Mouse (Mus musculus) kidney, postnatal 0 days (tissue): ENCODE results near the gene Traf3ip1. TPM values are rescaled to one million over a fixed set of nuclear protein-coding genes. Genes with fewer than 3 reads are reported as not detected.

Experiments
- ATAC-seq: fragments of 200-750 bp; cut with Nextera tagmentation; replicated peaks from 2 replicates; pipeline ENCODE4 v1.8.0; 2017; ENCODE audit warnings: low read depth, moderate number of reproducible peaks, moderate TSS enrichment, moderate library complexity; ENCODE audit not compliant: low FRiP score
- DNase-seq: peaks from one replicate; pipeline ENCODE4 v3.0.0-alpha.2; 2016; ENCODE audit warnings: low spot score
- H3K27ac ChIP-seq: fragments of 300-500 bp; sonication (generic); 2 replicates; pipeline ENCODE4 v1.5.1; 2014; ENCODE audit warnings: mild to moderate bottlenecking
- H3K27me3 ChIP-seq: fragments of 300-500 bp; sonication (generic); 2 replicates; pipeline ENCODE4 v1.6.1; 2014; ENCODE audit warnings: low read length, mixed read lengths; ENCODE audit not compliant: insufficient read depth
- H3K36me3 ChIP-seq: fragments of 300-500 bp; sonication (generic); 2 replicates; pipeline ENCODE4 v1.6.1; 2014; ENCODE audit warnings: low read length, mixed read lengths; ENCODE audit not compliant: insufficient read depth
- H3K4me1 ChIP-seq: fragments of 300-500 bp; sonication (generic); replicated peaks from 2 replicates; pipeline ENCODE4 v1.6.1; 2014; ENCODE audit warnings: antibody characterized with exemption, low read length, mixed read lengths; ENCODE audit not compliant: insufficient read depth
- H3K4me2 ChIP-seq: fragments of 300-500 bp; sonication (generic); 2 replicates; pipeline ENCODE4 v1.6.1; 2014; ENCODE audit warnings: mild to moderate bottlenecking, low read length, moderate library complexity, mixed read lengths
- H3K4me3 ChIP-seq: fragments of 300-500 bp; sonication (generic); replicated peaks from 2 replicates; pipeline ENCODE4 v1.5.1; 2014; ENCODE audit warnings: low read depth, low read length
- H3K9ac ChIP-seq: fragments of 300-500 bp; sonication (generic); 2 replicates; pipeline ENCODE4 v1.6.1; 2014; ENCODE audit warnings: low read depth, low read length
- H3K9me3 ChIP-seq: fragments of 300-500 bp; sonication (generic); replicated peaks from 2 replicates; pipeline ENCODE4 v1.6.1; 2016; ENCODE audit warnings: low read length, inconsistent platforms, mixed read lengths
- CTCF ChIP-seq: IDR thresholded peaks from 2 replicates; pipeline ENCODE4 v1.5.1; 2016; ENCODE audit warnings: antibody characterized with exemption, low read depth, mild to moderate bottlenecking, moderate library complexity
- WGBS: fragments of 180-500 bp; shearing (Covaris S2); extraction: QIAGEN DNeasy Blood & Tissue Kit; methylation state at CpG from one replicate; pipeline ENCODE4 v1.1.7; 2014; 5-methylcytosine and 5-hydroxymethylcytosine counted together
- polyA plus RNA-seq: library from polyadenylated mRNA; unstranded; fragments of >200 nt; fragmentation: Nextera tagmentation; extraction: Ambion mirVana; gene quantifications from 2 replicates; pipeline ENCODE4 v1.2.1, GENCODE M21; 2015

Gene Traf3ip1
- polyA plus RNA-seq, 1 experiment from 2014 or later = 6.3 TPM

DNA sequence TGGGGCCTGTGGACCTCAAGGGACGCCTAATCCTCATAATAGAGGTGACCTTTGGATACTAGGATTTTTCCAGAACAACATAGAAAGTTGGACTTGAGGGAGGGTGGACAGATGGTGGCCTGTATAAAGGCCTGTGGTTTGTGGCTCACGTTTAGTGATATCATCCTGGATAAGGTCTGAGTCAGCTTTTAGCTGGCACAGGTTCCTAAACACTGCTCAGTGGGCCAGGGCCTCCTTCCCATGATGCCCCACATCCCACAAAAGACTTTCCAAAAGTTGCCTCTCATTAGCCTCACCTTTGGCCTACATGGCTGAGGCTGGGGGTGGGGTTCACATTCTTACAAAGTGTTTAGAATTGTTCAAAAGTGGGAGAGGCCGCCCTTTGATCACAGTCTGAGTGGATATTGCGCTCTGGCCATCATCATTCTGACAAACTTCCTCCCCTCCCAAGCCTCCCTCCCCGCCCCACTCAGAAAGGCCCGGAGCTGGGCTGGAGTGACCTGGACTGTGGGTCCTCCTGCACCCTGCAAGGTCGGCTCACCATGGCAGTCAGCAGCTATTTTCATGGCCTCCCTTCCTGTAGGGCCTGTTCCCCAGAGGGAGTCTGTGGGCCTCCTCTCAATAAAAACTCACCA lies 83.6 kb downstream of the Traf3ip1 start:
- 45% methylated on average over 7 of the region's 7 CpGs for WGBS

More for the DNA sequence above, 83.6 kb downstream of the Traf3ip1 start:
- Histone ChIP-seq H3K36me3 (no peaks in the 10 kb centered on the region), H3K4me2 (no peak overlapping the region), H3K4me3 (no peak overlapping the region), H3K27me3 (no peaks in the 10 kb centered on the region), H3K9me3 (no peaks in the 10 kb centered on the region), H3K4me1 (no peaks in the 10 kb centered on the region), H3K9ac (no peak overlapping the region), H3K27ac (no peak overlapping the region)
- DNase-seq = peak; percentile 48
- TF ChIP-seq CTCF = no peak
- 0 out of 2 replicates have a peak, but pooled peaks have one; percentile 29 for ATAC-seq

Other genes with a start within 250 kb of the Traf3ip1 start
- 67.3 and 68.6 TPM in 2 replicates for gene Ube2f, start 244.3 kb upstream of the Traf3ip1 start, polyA plus RNA-seq
- gene Scly, start 196.3 kb upstream of the Traf3ip1 start, polyA plus RNA-seq = 23.7 and 28.4 TPM in 2 replicates
- 0.05 and 0.09 TPM in 2 replicates for gene Espnl, start 172.6 kb upstream of the Traf3ip1 start, polyA plus RNA-seq
- 0.22 and 0.39 TPM in 2 replicates for gene Klhl30, start 143.6 kb upstream of the Traf3ip1 start, polyA plus RNA-seq
- 0.84 and 1.2 TPM in 2 replicates for gene Erfe, start 128.2 kb upstream of the Traf3ip1 start, polyA plus RNA-seq
- gene Ilkap, start 95.8 kb upstream of the Traf3ip1 start, polyA plus RNA-seq = 91.0 and 99.8 TPM in 2 replicates
- gene Hes6, start 80.6 kb upstream of the Traf3ip1 start, polyA plus RNA-seq = 60.6 and 62.2 TPM in 2 replicates
- gene Per2, start 35.3 kb upstream of the Traf3ip1 start, polyA plus RNA-seq = 2.3 and 2.7 TPM in 2 replicates
- gene Asb1, start 45.9 kb downstream of the Traf3ip1 start, polyA plus RNA-seq = 4.0 and 4.3 TPM in 2 replicates